Mouse (Mus musculus): Measurements from ENCODE around the gene Zcchc17.

- TF ChIP-seq CTCF (IDR thresholded peaks at IDR 0.05; ENCODE audit: borderline replicate concordance, insufficient read depth, low read depth, low read length) (no peak), POLR2A (IDR thresholded peaks at IDR 0.05; ENCODE audit: borderline replicate concordance, insufficient read depth, low read length) (no peak)
Measured at GRCm38 (mm10) chr4:130357946-130358345, 1.8 kb downstream of the Zcchc17 start.

Data from cerebellum, adult 2 months (tissue).